Mouse (Mus musculus): ENCODE measurements around the gene Gm48551.

Gene Gm48551

GRCm38 (mm10) chr10:81358209-81358608 lies 26.1 kb upstream of the Gm48551 start:
- no peak for DNase-seq

GRCm38 (mm10) chr10:81358841-81359240 lies 25.4 kb upstream of the Gm48551 start:
- peak; percentile 42 for DNase-seq

GRCm38 (mm10) chr10:81360721-81361120 lies 23.5 kb upstream of the Gm48551 start:
- no peak for DNase-seq

GRCm38 (mm10) chr10:81362336-81362949 lies 21.8 kb upstream of the Gm48551 start:
- DNase-seq = no peak

GRCm38 (mm10) chr10:81363436-81364346 lies 20.6 kb upstream of the Gm48551 start:
- DNase-seq = no peak

- DNase-seq = no peak
Observed at GRCm38 (mm10) chr10:81364666-81365065, 19.6 kb upstream of the Gm48551 start.

GRCm38 (mm10) chr10:81365073-81365472 lies 19.2 kb upstream of the Gm48551 start:
- DNase-seq = no peak

GRCm38 (mm10) chr10:81365672-81366476 lies 18.4 kb upstream of the Gm48551 start, which contains the start of gene 4930404N11Rik:
Gene 4930404N11Rik (minus strand): TSS chr10:81365816.
- DNase-seq = no peak

- DNase-seq = no peak
Observed at GRCm38 (mm10) chr10:81366477-81367206, 17.6 kb upstream of the Gm48551 start.

GRCm38 (mm10) chr10:81367207-81367495 lies 17.1 kb upstream of the Gm48551 start:
- no peak for DNase-seq

- no peak for DNase-seq
Observed at GRCm38 (mm10) chr10:81375322-81375721, 8.9 kb upstream of the Gm48551 start.

- DNase-seq = no peak
Observed at GRCm38 (mm10) chr10:81376561-81377361, 7.5 kb upstream of the Gm48551 start.

- DNase-seq = no peak
Observed at GRCm38 (mm10) chr10:81377362-81377664, 7.0 kb upstream of the Gm48551 start.

- DNase-seq = no peak
Observed at GRCm38 (mm10) chr10:81377793-81378552, 6.3 kb upstream of the Gm48551 start, which contains the start of gene Fzr1. Gene Fzr1 (minus strand): TSS chr10:81378516.

- peak; percentile 100 for DNase-seq
Observed at GRCm38 (mm10) chr10:81378553-81379182, 5.6 kb upstream of the Gm48551 start.

GRCm38 (mm10) chr10:81379183-81379553 lies 5.1 kb upstream of the Gm48551 start:
- DNase-seq = no peak

GRCm38 (mm10) chr10:81379809-81380378 lies 4.4 kb upstream of the Gm48551 start:
- DNase-seq = no peak

GRCm38 (mm10) chr10:81382039-81382438 lies 2.2 kb upstream of the Gm48551 start:
- DNase-seq = no peak

- peak; percentile 25 for DNase-seq
Observed at GRCm38 (mm10) chr10:81384605-81384982, 328 bp downstream of the Gm48551 start.

GRCm38 (mm10) chr10:81385603-81386306 lies 1.5 kb downstream of the Gm48551 start:
- no peak for DNase-seq
